Comparison of ENCODE assay signal across 40 mouse cellular contexts in the genomic region with DNA sequence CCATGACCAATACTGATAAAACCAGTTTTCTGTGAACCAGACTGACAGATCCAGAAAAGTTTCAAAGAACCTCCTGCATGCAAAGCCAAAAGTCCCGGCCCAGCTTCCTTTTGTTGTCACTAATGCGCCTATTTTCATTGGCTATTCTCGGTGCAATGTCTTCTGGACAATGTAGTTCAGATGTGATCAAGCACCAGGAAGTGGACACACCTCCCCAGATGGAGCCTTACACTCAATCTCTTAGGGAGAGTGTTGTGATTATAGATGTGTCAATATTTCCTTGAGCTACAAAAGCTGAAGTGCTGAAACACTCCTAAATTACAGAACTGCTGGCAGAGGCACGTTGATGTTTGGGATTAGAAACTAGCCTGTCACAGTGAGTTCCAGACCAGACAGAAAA. TPM values are rescaled to one million over a fixed set of nuclear protein-coding genes. Genes with fewer than 3 reads are reported as not detected.
"Had no signal": no experiment of that assay in that cellular context is flagged by ENCODE, and none has a peak within 500 bp of the region (broad histone marks: within the 10 kb centered on the region; RNA-seq: fewer than 3 reads in every experiment).

No protein-coding gene starts in this region.

RNA-seq across cellular contexts. Expression of a gene that starts 32.3 kb away (rescaled TPM):
- total RNA-seq: heart, postnatal 10 days; heart, postnatal 14 days; heart, postnatal 25 days; heart, postnatal 36 days; heart, postnatal 4 days; hematopoietic stem cell, adult 5-6 weeks; hindbrain, postnatal 0 days; layer of hippocampus, adult 18-20 months; layer of hippocampus, adult 2 months; layer of hippocampus, adult 8-10 months; layer of hippocampus, postnatal 10 days; layer of hippocampus, postnatal 14 days; layer of hippocampus, postnatal 25 days; layer of hippocampus, postnatal 36 days; left cerebral cortex, adult 18-20 months; left cerebral cortex, adult 2 months; left cerebral cortex, adult 8-10 months; left cerebral cortex, postnatal 10 days had no signal
- polyA plus RNA-seq: heart, embryonic 14.5 days; heart, embryonic 15.5 days; heart, embryonic 16.5 days; heart, postnatal 0 days; hindbrain, embryonic 10.5 days; hindbrain, embryonic 11.5 days; hindbrain, embryonic 12.5 days; hindbrain, embryonic 13.5 days; hindbrain, embryonic 14.5 days; hindbrain, embryonic 15.5 days; hindbrain, embryonic 16.5 days; hindbrain, postnatal 0 days; inflammation-experienced regulatory T-cells, adult 6 months; intestine, embryonic 14.5 days; intestine, embryonic 15.5 days; intestine, embryonic 16.5 days; intestine, postnatal 0 days; kidney, adult 2 months; kidney, embryonic 14.5 days; kidney, embryonic 15.5 days; kidney, embryonic 16.5 days; kidney, postnatal 0 days; large intestine, adult 2 months had no signal

RNA-seq across cellular contexts. Expression of a gene that starts 34.8 kb away (rescaled TPM):
- total RNA-seq: heart, postnatal 10 days; heart, postnatal 14 days; heart, postnatal 25 days; heart, postnatal 36 days; heart, postnatal 4 days; hematopoietic stem cell, adult 5-6 weeks; hindbrain, postnatal 0 days; layer of hippocampus, adult 18-20 months; layer of hippocampus, adult 2 months; layer of hippocampus, adult 8-10 months; layer of hippocampus, postnatal 10 days; layer of hippocampus, postnatal 14 days; layer of hippocampus, postnatal 25 days; layer of hippocampus, postnatal 36 days; left cerebral cortex, adult 18-20 months; left cerebral cortex, adult 2 months; left cerebral cortex, adult 8-10 months; left cerebral cortex, postnatal 10 days had no signal
- polyA plus RNA-seq: heart, embryonic 14.5 days; heart, embryonic 15.5 days; heart, embryonic 16.5 days; heart, postnatal 0 days; hindbrain, embryonic 10.5 days; hindbrain, embryonic 11.5 days; hindbrain, embryonic 12.5 days; hindbrain, embryonic 13.5 days; hindbrain, embryonic 14.5 days; hindbrain, embryonic 15.5 days; hindbrain, embryonic 16.5 days; hindbrain, postnatal 0 days; inflammation-experienced regulatory T-cells, adult 6 months; intestine, embryonic 14.5 days; intestine, embryonic 15.5 days; intestine, embryonic 16.5 days; intestine, postnatal 0 days; kidney, adult 2 months; kidney, embryonic 14.5 days; kidney, embryonic 15.5 days; kidney, embryonic 16.5 days; kidney, postnatal 0 days; large intestine, adult 2 months had no signal
